Mouse (Mus musculus): Measurements from ENCODE around the gene Vmn1r79. TPM values are rescaled to one million over a fixed set of nuclear protein-coding genes. Genes with fewer than 3 reads are reported as not detected.

Vmn1r79 gene
- total RNA-seq (2023) = not detected

GRCm38 (mm10) chr7:12170979-12171378, at the start of gene Vmn1r79:
Gene Vmn1r79, plus strand, starts transcription at chr7:12171279.

GRCm38 (mm10) chr7:12149957-12150356, 21.1 kb upstream of the Vmn1r79 start, which contains the start of gene Vmn1r78:
Gene Vmn1r78, plus strand, starts transcription at chr7:12150257.

DNA sequence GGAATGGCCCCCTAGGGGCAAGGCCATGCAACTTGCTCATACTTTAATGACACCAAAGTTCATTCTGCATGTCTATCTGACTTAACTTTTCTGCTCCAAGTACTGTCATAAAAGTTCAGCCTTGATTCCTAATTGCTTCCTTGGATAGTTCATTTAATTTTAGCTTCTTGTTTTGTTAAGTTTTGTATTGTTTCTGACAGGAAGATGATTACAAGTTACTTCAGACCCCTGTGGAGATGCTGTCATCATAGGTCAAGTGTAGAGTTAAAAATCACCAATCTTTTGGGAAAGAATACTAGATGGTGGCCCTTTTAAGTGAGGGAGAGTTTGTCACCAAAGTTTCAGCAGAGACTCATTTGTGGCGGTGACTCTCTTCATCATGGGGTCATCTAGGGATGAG, 17.9 kb downstream of the Vmn1r79 start, which contains the start of gene Vmn1r80:
TSS of gene Vmn1r80 (plus strand) at position 301 of the 400 bp plus-strand sequence.

Other genes with a start within 250 kb of the Vmn1r79 start
- gene Vmn1r76, start 233.1 kb upstream of the Vmn1r79 start, total RNA-seq (2023) = not detected
- not detected for gene Vmn1r77, start 134.5 kb upstream of the Vmn1r79 start, total RNA-seq (2023)
- gene Vmn1r78, start 21.0 kb upstream of the Vmn1r79 start, total RNA-seq (2023) = not detected
- not detected for gene Vmn1r80, start 18.0 kb downstream of the Vmn1r79 start, total RNA-seq (2023)
- 0.15 TPM for gene Vmn1r81, start 97.0 kb downstream of the Vmn1r79 start, total RNA-seq (2023)
- gene Vmn1r82, start 129.2 kb downstream of the Vmn1r79 start, total RNA-seq (2023) = not detected
- gene Vmn1r83, start 158.2 kb downstream of the Vmn1r79 start, total RNA-seq (2023) = not detected
- not detected for gene Vmn1r84, start 198.0 kb downstream of the Vmn1r79 start, total RNA-seq (2023)